Mouse (Mus musculus) lung, embryonic 16.5 days (tissue): ENCODE measurements around the gene Itga4. TPM values are rescaled to one million over a fixed set of nuclear protein-coding genes. Genes with fewer than 3 reads are reported as not detected.

Source experiments
- ATAC-seq: fragments of 200-750 bp; cut with Nextera tagmentation; 2 replicates; pipeline ENCODE4 v1.8.0; 2017; ENCODE audit warnings: low read depth, mild to moderate bottlenecking, moderate library complexity
- H3K27ac ChIP-seq: fragments of 300-500 bp; sonication (generic); 2 replicates; pipeline ENCODE4 v1.5.1; 2014; ENCODE audit warnings: mild to moderate bottlenecking, control low read depth, low read length
- H3K27me3 ChIP-seq: fragments of 300-500 bp; sonication (generic); 2 replicates; pipeline ENCODE4 v1.6.1; 2014; ENCODE audit warnings: low read depth, low read length, mixed read lengths; ENCODE audit not compliant: control insufficient read depth, insufficient read depth
- H3K36me3 ChIP-seq: fragments of 300-500 bp; sonication (generic); 2 replicates; pipeline ENCODE4 v1.6.1; 2014; ENCODE audit warnings: low read length; ENCODE audit not compliant: control insufficient read depth, insufficient read depth
- H3K4me1 ChIP-seq: fragments of 300-500 bp; sonication (generic); replicated peaks from 2 replicates; pipeline ENCODE4 v1.6.1; 2014; ENCODE audit warnings: low read length, mixed read lengths; ENCODE audit not compliant: control insufficient read depth, insufficient read depth
- H3K4me2 ChIP-seq: fragments of 300-500 bp; sonication (generic); 2 replicates; pipeline ENCODE4 v1.6.1; 2014; ENCODE audit warnings: low read depth, low read length, control low read depth
- H3K4me3 ChIP-seq: fragments of 300-500 bp; sonication (generic); 2 replicates; pipeline ENCODE4 v1.5.1; 2014; ENCODE audit warnings: mild to moderate bottlenecking, low read length, control low read depth
- H3K9ac ChIP-seq: fragments of 300-500 bp; sonication (generic); 2 replicates; pipeline ENCODE4 v1.6.1; 2014; ENCODE audit warnings: low read length, control low read depth
- H3K9me3 ChIP-seq: fragments of 300-500 bp; sonication (generic); 2 replicates; pipeline ENCODE4 v1.6.1; 2016; ENCODE audit warnings: low read length; ENCODE audit not compliant: control insufficient read depth
- whole genome bisulfite sequencing: fragments of 180-500 bp; shearing (Covaris S2); extraction: QIAGEN DNeasy Blood & Tissue Kit; methylation state at CpG from one replicate; pipeline ENCODE4 v1.1.7; 2014; 5-methylcytosine and 5-hydroxymethylcytosine counted together
- polyA plus RNA-seq: library from polyadenylated mRNA; unstranded; fragments of >200 nt; fragmentation: Nextera tagmentation; extraction: Ambion mirVana; gene quantifications from 2 replicates; pipeline ENCODE4 v1.2.1, GENCODE M21; 2015

The Itga4 gene
- polyA plus RNA-seq = 7.3 and 7.4 TPM in 2 replicates

- peak within 1 kb of the TSS; percentile 54 for H3K4me3 ChIP-seq
- H3K36me3 ChIP-seq = no peaks in the 10 kb centered on the region
- H3K27me3 ChIP-seq = no peaks in the 10 kb centered on the region
- peaks cover 8% of the 10 kb centered on the region; the same call in 1 of the 2 replicates for H3K4me1 ChIP-seq
- peak within 1 kb of the TSS; percentile 66 for H3K27ac ChIP-seq
- H3K9ac ChIP-seq = peak within 1 kb of the TSS; percentile 63
- ATAC-seq = peak; percentile 92
- H3K9me3 ChIP-seq = no peaks in the 10 kb centered on the region
- WGBS = 0% methylated on average over 41 of the region's 41 CpGs
- H3K4me2 ChIP-seq = peak within 1 kb of the TSS; percentile 82
Measured at GRCm38 (mm10) chr2:79255192-79256000, at the start of gene Itga4. Gene Itga4 (plus strand): TSS chr2:79255426.

GRCm38 (mm10) chr2:79206191-79206755 is 49.0 kb upstream of the Itga4 start:
- no peaks in the 10 kb centered on the region for H3K9me3 ChIP-seq
- no peak overlapping the region for H3K9ac ChIP-seq
- no peak overlapping the region for H3K4me3 ChIP-seq
- no peak overlapping the region for H3K4me2 ChIP-seq
- no peaks in the 10 kb centered on the region for H3K4me1 ChIP-seq
- no peaks in the 10 kb centered on the region for H3K36me3 ChIP-seq
- WGBS = 75% methylated on average over 4 of the region's 4 CpGs
- no peak overlapping the region for H3K27ac ChIP-seq
- ATAC-seq = no peak
- no peaks in the 10 kb centered on the region for H3K27me3 ChIP-seq

- H3K27me3 ChIP-seq = no peaks in the 10 kb centered on the region
- no peak overlapping the region for H3K4me2 ChIP-seq
- no peak overlapping the region for H3K4me3 ChIP-seq
- no peaks in the 10 kb centered on the region for H3K9me3 ChIP-seq
- no peak overlapping the region for H3K9ac ChIP-seq
- ATAC-seq = no peak
- H3K4me1 ChIP-seq = no peaks in the 10 kb centered on the region
- no peaks in the 10 kb centered on the region for H3K36me3 ChIP-seq
- no peak overlapping the region for H3K27ac ChIP-seq
Measured at GRCm38 (mm10) chr2:79214982-79215381, 40.2 kb upstream of the Itga4 start.

GRCm38 (mm10) chr2:79215479-79215878 is 39.7 kb upstream of the Itga4 start:
- WGBS = 80% methylated on average over 3 of the region's 3 CpGs
- no peak for ATAC-seq
- H3K36me3 ChIP-seq = no peaks in the 10 kb centered on the region

GRCm38 (mm10) chr2:79224714-79225426 is 30.4 kb upstream of the Itga4 start:
- ATAC-seq = no peak
- H3K4me3 ChIP-seq = no peak overlapping the region
- WGBS = 36% methylated on average over 3 of the region's 3 CpGs
- no peaks in the 10 kb centered on the region for H3K27me3 ChIP-seq
- H3K9me3 ChIP-seq = no peaks in the 10 kb centered on the region
- no peaks in the 10 kb centered on the region for H3K36me3 ChIP-seq
- no peak overlapping the region for H3K9ac ChIP-seq
- H3K4me2 ChIP-seq = no peak overlapping the region
- H3K27ac ChIP-seq = no peak overlapping the region
- no peaks in the 10 kb centered on the region for H3K4me1 ChIP-seq

More at GRCm38 (mm10) chr2:79215479-79215878, 39.7 kb upstream of the Itga4 start:
- H3K27me3 ChIP-seq = no peaks in the 10 kb centered on the region
- no peak overlapping the region for H3K9ac ChIP-seq
- H3K9me3 ChIP-seq = no peaks in the 10 kb centered on the region
- no peak overlapping the region for H3K4me2 ChIP-seq
- no peak overlapping the region for H3K4me3 ChIP-seq
- H3K4me1 ChIP-seq = no peaks in the 10 kb centered on the region
- no peak overlapping the region for H3K27ac ChIP-seq

- no peak overlapping the region for H3K9ac ChIP-seq
- 72% methylated on average over 4 of the region's 4 CpGs for WGBS
Measured at GRCm38 (mm10) chr2:79227805-79228241, 27.4 kb upstream of the Itga4 start.

GRCm38 (mm10) chr2:79231056-79231949 is 23.9 kb upstream of the Itga4 start:
- Histone ChIP-seq H3K27ac (no peak overlapping the region), H3K9ac (no peak overlapping the region), H3K36me3 (no peaks in the 10 kb centered on the region), H3K27me3 (no peaks in the 10 kb centered on the region), H3K4me3 (no peak overlapping the region), H3K4me1 (no peaks in the 10 kb centered on the region), H3K9me3 (no peaks in the 10 kb centered on the region), H3K4me2 (no peak overlapping the region)
- 84% methylated on average over 4 of the region's 4 CpGs for WGBS
- no peak for ATAC-seq

More at GRCm38 (mm10) chr2:79227805-79228241, 27.4 kb upstream of the Itga4 start:
- H3K4me3 ChIP-seq = no peak overlapping the region
- H3K27ac ChIP-seq = no peak overlapping the region
- H3K4me2 ChIP-seq = no peak overlapping the region
- no peaks in the 10 kb centered on the region for H3K4me1 ChIP-seq
- H3K36me3 ChIP-seq = no peaks in the 10 kb centered on the region
- no peaks in the 10 kb centered on the region for H3K27me3 ChIP-seq
- no peaks in the 10 kb centered on the region for H3K9me3 ChIP-seq
- ATAC-seq = no peak

GRCm38 (mm10) chr2:79235767-79236487 is 19.3 kb upstream of the Itga4 start:
- no peak overlapping the region for H3K4me2 ChIP-seq
- no peaks in the 10 kb centered on the region for H3K4me1 ChIP-seq
- no peak overlapping the region for H3K4me3 ChIP-seq
- no peaks in the 10 kb centered on the region for H3K9me3 ChIP-seq
- H3K27ac ChIP-seq = no peak overlapping the region
- no peak overlapping the region for H3K9ac ChIP-seq
- WGBS = 73% methylated on average over 8 of the region's 8 CpGs
- H3K27me3 ChIP-seq = no peaks in the 10 kb centered on the region
- no peaks in the 10 kb centered on the region for H3K36me3 ChIP-seq
- ATAC-seq = no peak
